Mouse (Mus musculus): ENCODE results near the gene Slc27a1. TPM values are rescaled to one million over a fixed set of nuclear protein-coding genes. Genes with fewer than 3 reads are reported as not detected.
"Not testable (repeated sequence)": the region's sequence is repeated elsewhere in the genome, so short reads cannot be mapped to it uniquely, and the experiment has no call there.

Gene Slc27a1
- total RNA-seq (2021), result 10 to 100 TPM; 51.7 to 52.8 TPM
- long read RNA-seq, experiment 1, transcript Slc27a1-207 (13 exons, 2,730 nt), result major isoform, 20 of 99 reads
- long read RNA-seq, experiment 1, transcript Slc27a1-205 (11 exons, 3,207 nt), result minor isoform, 5 of 99 reads
- long read RNA-seq, experiment 1, partial matches to known transcripts, result 28 of 99 reads
- long read RNA-seq, experiment 1, other reads (novel, unspliced or antisense), result 46 of 99 reads
- long read RNA-seq, experiment 2, transcript Slc27a1-207 (13 exons, 2,730 nt), result major isoform, 21 of 124 reads
- long read RNA-seq, experiment 2, partial matches to known transcripts, result 43 of 124 reads
- long read RNA-seq, experiment 2, other reads (novel, unspliced or antisense), result 58 of 124 reads

- peak; percentile 61 to 71 for DNase-seq (ENCODE audit: low spot score in 2 of 2)
These were observed at the start of gene Slc27a1 for GRCm38 (mm10) chr8:71568387-71568937. Gene Slc27a1 (plus strand): TSS chr8:71568882.

DNA sequence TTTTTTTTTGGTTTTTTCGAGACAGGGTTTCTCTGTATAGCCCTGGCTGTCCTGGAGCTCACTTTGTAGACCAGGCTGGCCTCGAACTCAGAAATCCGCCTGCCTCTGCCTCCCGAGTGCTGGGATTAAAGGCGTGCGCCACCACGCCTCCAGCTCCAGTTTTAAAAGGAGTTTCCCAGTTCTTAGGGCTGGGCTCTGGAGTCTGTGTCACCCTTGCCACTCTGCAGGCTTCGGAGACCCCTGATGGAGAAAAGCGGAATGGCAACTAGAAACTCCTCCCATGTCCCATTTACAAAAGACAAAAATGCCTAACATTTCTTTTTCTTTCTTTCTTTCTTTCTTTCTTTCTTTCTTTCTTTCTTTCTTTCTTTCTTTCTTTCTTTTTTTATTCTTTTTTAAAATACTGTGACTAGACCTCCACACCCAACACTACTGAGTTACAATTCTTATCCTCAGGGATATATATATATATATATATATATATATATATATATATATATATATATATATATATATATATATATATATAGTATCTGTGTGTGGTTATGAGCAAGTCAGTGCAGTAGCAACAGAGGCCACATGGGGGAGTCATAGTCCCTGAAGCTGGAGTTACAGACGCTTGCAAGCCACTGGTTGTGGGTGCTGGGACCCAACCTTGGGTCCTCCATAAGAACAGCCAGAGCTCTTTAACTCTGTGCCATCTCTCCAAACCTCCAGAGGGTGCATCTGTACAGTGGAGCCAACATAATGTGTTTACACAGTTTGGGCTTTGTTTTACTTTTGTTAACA is 49.5 kb upstream of the Slc27a1 start:
- DNase-seq (ENCODE audit: low spot score in 2 of 2), result peak in 1 of 2 experiments; percentile 64

- peak; percentile 96 to 97 for DNase-seq (ENCODE audit: low spot score in 2 of 2)
These were observed 47.0 kb upstream of the Slc27a1 start for GRCm38 (mm10) chr8:71521634-71522033.

DNA sequence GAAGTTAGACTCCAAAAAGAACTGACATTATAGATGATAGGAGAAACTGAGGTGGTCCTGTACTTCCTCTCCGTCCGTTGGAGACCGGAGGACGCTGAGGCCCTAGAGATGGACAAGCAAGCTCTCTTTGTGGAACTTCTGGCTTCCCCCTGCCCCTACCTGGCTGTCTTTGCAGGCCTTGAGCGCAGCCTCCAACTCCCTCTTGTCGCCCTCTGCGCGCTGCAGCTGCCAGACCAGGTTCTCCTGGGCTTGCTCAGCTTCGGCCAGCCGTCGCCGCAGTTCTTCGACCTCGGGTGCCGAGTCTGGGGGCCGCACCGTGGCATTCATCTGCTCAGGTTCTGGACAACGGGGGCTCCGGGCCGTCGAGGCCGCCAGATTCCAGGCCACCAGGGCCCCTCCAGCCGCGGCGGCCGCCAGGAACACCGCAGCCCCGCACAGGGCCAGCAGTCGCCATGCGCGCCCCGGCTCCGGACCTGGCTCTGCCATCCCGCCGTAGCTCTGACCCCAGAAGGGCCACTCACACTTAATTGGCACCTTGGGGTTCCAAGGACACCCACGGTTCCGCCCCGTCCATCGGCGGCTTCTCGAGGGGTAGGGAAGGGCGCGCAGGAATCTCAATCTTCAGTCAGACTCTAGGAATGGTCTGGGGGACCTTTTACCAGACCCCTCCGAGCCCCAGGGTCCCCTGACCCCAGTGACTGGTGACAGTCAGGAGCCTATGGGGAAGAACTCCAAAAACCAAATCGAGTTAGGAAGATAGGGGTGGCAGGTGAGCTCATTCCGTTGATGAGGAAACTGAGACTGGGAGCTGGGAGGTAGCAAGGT is 43.2 kb upstream of the Slc27a1 start, which contains the start of gene Ccdc194:
Gene Ccdc194, minus strand, starts transcription at position 486 of the 825 bp plus-strand sequence.
- DNase-seq (ENCODE audit: low spot score in 2 of 2), result no peak

DNA sequence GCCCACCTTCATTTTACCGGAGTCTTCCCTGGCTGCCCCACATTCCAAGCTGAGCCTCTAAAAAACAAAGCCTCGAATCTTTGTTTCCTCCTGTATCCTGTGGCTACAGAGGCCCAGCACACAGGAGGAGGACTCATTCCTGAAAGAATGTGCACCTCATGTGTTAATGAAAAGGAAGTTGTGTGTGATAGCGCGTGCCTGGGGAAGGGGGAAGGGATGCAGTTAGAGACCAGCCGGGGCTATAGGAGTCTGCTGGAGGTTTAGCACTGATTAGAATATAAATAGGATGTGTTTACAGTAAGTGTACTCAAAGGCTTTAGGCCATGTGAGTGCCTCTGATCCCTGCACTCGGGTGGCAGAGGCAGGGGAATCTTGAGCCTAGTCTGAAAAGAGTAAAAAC is 42.4 kb upstream of the Slc27a1 start:
- no peak for DNase-seq (ENCODE audit: low spot score in 2 of 2)

DNA sequence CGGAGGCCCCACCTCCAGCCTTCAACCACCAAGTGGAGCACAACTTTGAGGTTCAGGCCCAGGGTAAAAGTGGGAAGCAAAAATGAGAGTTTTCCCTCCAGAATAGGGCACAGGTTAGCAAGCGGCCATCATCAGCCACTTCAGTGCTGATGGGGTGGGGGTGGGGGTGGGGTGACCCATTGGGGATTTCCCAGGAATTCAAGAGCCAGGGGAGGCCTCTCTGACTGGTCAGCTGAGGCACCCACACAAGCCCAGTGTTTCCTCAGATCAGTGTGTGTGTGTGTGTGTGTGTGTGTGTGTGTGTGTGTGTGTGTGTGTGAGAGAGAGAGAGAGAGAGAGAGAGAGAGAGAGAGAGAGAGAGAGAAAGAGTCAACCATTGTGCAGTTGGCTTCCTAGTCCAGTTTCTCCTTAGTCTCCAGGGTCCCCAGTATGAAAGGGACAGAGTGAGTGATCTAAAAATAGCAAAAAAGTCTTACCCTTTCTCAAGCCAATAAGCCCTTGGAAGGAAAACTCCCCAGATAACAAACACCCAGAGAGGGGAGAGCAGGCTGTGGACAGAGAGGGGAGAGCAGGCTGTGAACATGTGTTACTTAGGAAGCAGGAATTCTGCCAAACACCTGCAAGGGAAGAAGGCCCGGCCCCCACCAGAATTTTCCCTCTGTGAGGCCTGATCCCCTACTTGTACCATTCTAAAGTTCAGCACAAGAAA is 41.4 kb upstream of the Slc27a1 start:
- DNase-seq (ENCODE audit: low spot score in 2 of 2), result no peak

DNA sequence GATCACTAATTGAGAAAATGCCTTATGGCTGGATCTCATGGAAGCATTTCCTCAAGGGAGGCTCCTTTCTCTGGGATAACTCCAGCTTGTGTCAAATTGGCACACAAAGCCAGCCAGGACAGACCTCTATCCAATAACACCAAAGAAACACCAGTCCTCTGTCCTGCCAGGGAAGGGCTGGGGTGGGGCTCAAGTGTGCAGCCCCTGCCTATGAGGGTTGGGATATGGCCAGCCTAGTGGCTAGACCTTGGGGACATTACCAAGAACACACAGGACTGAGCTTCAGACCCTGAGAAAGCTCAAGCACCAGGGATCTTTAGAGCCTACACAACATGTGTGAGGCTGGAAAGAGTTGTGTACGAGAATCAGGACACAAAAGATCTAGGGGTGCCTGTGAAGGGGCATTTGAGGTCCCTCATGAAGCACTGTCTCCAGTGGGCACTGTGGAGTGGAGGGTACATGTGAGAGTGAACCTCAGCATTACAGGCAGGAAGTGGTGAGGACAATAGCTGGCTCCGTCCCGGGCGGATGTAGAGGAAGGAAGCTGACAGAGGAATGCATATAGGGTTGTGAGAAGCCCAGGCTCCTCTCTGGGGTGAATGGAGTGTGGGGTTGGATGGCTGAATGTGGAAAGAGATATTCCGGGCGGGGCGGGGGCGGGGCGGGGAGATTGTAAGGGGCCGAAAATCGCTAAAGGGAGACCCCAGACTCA is 40.2 kb upstream of the Slc27a1 start:
- DNase-seq (ENCODE audit: low spot score in 2 of 2), result no peak

- DNase-seq (ENCODE audit: low spot score in 2 of 2), result not testable (repeated sequence)
These were observed 37.8 kb upstream of the Slc27a1 start for GRCm38 (mm10) chr8:71530735-71531467.

- DNase-seq (ENCODE audit: low spot score in 2 of 2), result no peak
These were observed 34.3 kb upstream of the Slc27a1 start for GRCm38 (mm10) chr8:71534263-71534810.

GRCm38 (mm10) chr8:71535663-71536062 is 33.0 kb upstream of the Slc27a1 start:
- no peak for DNase-seq (ENCODE audit: low spot score in 2 of 2)

DNA sequence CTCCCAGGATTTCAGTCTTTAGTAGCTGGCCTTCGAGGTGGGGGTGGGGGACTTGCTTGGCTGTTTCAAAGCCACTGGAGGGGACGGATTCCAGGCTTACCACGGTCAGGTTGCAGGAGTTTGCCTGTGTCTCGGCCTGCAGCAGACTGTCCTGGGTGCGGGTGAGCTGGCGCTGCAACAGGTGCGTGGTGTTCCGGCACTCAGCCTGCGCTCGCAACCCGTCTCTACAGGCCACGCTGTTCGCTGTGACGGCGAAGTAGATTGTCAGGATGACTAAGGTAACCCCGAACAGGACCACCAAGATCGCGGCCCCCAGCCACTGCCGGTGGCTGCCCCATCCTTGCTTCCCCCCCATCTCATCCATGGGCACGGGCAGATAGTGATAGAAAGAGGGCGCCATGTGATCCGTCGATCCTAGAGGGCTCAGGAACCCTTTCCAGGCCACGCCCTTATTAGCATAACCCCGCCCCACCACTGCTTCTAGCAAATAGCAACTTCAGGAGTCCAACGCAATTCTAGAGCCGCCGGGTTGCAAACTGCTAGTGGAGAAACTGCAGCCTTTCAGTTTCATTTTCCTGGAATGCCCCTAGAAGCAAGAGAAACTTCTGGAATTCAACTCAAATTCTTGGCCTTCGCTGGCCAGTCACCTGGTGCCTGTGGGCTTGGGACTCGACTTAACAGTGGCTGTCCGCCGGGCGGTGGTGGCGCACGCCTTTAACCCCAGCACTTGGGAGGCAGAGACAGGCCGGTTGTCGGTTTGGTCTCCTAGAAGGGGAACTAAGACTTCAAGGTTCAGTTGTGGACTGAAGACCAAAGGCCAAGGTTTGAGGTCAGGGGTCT is 31.4 kb upstream of the Slc27a1 start, which contains the start of gene Bst2:
Gene Bst2, minus strand, starts transcription at position 429 of the 840 bp plus-strand sequence.
- peak; percentile 58 to 85 for DNase-seq (ENCODE audit: low spot score in 2 of 2)

DNA sequence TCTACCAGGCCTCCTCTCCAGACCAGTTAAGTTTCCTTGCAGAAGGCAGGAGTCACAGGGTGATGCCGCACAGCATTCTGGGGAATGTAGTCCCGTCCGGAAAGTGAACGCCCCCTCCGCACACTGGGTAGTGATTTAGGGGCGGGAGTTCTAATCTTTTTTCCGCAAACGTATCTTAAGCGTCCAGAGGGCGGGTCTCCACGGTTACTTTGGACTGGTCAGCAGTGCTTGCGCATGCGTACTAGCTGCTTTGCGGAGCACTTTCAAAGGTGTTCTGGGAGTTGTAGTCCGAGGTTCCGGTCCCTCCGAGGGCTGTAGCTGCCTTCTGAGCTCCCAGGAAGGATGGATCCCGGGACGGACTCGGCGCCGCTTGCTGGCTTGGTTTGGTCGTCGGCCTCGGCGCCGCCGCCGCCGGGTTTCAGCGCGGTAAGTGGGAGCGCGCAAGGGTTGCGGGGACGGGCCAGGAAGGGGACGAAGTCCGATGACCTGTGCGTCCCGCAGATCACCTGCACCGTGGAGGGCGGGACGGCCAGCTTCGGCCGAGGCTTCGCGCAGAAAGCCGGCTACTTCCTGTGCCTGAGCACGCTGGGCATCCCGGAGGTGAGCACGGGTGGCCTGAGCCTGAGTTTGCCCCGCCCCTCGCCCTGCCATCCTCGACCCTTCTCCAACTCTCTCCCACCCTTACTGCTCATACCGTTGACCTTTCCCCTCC is 25.9 kb upstream of the Slc27a1 start, which contains the start of gene Mvb12a:
Gene Mvb12a, plus strand, starts transcription at position 291 of the 712 bp plus-strand sequence.
- peak; percentile 85 to 95 for DNase-seq (ENCODE audit: low spot score in 2 of 2)

GRCm38 (mm10) chr8:71543755-71544154 is 24.9 kb upstream of the Slc27a1 start:
- DNase-seq (ENCODE audit: low spot score in 2 of 2), result no peak

- DNase-seq (ENCODE audit: low spot score in 2 of 2), result no peak
These were observed 23.6 kb upstream of the Slc27a1 start for GRCm38 (mm10) chr8:71545053-71545452.

- DNase-seq (ENCODE audit: low spot score in 2 of 2), result no peak
These were observed 21.1 kb upstream of the Slc27a1 start for GRCm38 (mm10) chr8:71547590-71547989.

DNA sequence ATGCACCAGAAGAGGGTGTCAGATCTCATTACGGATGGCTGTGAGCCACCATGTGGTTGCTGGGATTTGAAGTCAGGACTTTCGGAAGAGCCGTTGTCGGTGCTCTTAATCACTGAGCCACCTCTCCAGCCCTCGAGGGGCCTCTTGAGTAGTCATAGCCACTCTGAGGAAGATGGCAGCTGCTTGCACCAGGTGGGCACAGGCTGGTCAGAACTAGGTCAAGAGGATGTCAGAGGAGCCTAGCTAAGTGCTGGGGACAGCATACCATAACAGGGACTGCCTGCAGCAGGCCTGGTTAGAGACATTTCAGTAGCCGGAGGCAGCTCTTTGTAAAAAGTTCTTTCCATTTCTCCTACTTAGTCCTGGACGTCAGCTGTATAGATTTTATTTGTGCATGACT is 17.9 kb upstream of the Slc27a1 start:
- DNase-seq (ENCODE audit: low spot score in 2 of 2), result no peak

GRCm38 (mm10) chr8:71552770-71553169 is 15.9 kb upstream of the Slc27a1 start:
- DNase-seq (ENCODE audit: low spot score in 2 of 2), result no peak
